Mouse (Mus musculus): ENCODE measurements at regions not wholly inside any gene's neighbourhood (a gene's known extent, or its start where the extent isn't known, plus 50 kb on each side); places are given as distances from the start of the nearest gene placed in this dataset.

DNA sequence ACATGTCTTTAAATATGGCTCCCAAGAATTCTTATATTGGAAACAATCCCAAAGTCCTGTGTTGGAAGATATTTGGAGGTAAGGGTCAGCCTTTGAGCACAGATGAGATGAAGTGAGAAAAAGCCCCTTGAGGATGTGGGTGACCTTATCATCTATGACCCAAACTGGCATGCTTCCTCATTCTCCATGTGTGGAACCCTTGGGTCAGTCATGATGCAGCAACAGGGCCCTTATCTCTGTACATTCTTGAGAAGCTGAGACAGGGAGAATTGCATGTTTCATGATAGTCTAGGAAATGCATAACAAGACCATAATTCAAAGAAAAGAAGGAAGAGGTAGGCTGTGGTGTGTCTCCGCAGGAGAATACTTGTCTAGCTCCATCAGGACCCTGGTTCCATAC, 621.8 kb upstream of the Adam5 start:
- H3K4me1 ChIP-seq (ENCODE audit: control insufficient read depth, insufficient read depth, low read length) = no peaks in the 10 kb centered on the region; the same call in 1 of the 2 replicates
- no peak for TF ChIP-seq CTCF (IDR thresholded peaks at IDR 0.05; ENCODE audit: borderline replicate concordance, insufficient read depth, low read depth, low read length)
- no peak for TF ChIP-seq POLR2A (IDR thresholded peaks at IDR 0.05; ENCODE audit: borderline replicate concordance, insufficient read depth, low read length)
- no peaks in the 10 kb centered on the region for H3K27me3 ChIP-seq (ENCODE audit: control insufficient read depth, insufficient read depth, low read length)
- no peak overlapping the region for H3K4me3 ChIP-seq (replicated peaks; ENCODE audit: insufficient read depth, low read depth, low read length)
- DNase-seq = no peak
- no peak overlapping the region for H3K27ac ChIP-seq (ENCODE audit: insufficient read depth, low read length)
- WGBS = 96% methylated on average over 1 of the region's 1 CpGs

DNA sequence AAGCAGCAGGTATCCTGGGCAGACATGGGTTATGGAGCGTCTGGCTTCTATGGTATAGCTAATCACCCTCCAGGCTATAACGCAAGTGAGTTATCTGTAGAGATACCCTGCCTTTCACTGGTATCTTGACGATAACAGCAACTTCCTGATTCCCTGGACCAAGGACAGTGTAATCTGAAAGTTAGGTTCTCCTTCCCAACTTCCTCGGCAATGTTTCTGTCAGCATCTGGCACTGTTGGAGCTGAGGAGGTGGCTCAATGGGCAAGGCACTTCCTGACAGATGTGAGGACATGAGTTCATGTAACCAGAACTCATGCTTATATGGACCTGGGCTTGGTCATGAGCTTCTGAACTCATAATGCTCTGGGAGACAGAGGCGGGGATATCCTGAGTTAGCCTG, 620.9 kb upstream of the Adam5 start:
- no peak for DNase-seq

DNA sequence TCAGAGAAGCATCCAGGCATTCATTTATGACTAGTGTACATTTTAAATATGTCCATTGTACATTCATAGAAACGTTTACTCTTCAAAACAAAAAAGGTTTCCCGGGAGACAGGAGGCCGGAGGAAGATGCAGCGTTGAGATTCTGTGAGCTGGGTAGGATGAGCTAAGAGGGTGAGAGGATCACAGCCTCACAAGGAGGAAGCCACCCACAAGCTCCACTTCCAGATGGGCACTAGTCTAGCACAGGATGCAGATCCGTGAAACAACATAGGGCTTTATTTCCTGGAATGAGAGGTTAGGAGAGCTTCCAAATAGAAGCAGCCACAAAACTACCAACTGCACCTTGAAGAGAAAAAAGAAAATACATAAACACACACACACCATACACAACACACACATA, 619.4 kb upstream of the Adam5 start:
- 61% methylated on average over 5 of the region's 5 CpGs for WGBS
- DNase-seq = no peak

More for the DNA sequence above, 620.9 kb upstream of the Adam5 start:
- H3K4me1 ChIP-seq (ENCODE audit: control insufficient read depth, insufficient read depth, low read length) = peaks cover 7% of the 10 kb centered on the region
- H3K27ac ChIP-seq (ENCODE audit: insufficient read depth, low read length) = no peak overlapping the region
- WGBS = 84% methylated on average over 5 of the region's 5 CpGs
- no peaks in the 10 kb centered on the region for H3K27me3 ChIP-seq (ENCODE audit: control insufficient read depth, insufficient read depth, low read length)
- no peak overlapping the region for H3K4me3 ChIP-seq (replicated peaks; ENCODE audit: insufficient read depth, low read depth, low read length)
- TF ChIP-seq CTCF (IDR thresholded peaks at IDR 0.05; ENCODE audit: borderline replicate concordance, insufficient read depth, low read depth, low read length) = no peak
- TF ChIP-seq POLR2A (IDR thresholded peaks at IDR 0.05; ENCODE audit: borderline replicate concordance, insufficient read depth, low read length) = no peak

DNA sequence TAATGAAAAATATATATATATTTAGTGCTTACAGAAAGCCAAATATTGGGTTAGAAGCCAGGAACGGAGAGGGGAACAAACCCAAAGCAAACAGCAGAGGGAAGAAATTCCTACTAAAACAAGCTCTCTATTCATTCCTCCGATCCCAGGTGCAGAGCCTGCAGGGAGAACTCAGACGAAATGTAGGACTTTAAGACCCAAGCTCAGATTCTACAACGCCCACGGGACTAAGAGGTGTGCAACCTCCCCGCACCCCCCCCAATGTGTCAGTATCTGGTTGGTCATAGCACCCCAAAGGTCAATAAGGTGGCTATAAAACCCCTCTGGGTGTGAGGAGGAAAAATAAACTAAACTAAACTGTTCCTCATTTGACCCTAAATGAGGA, 616.9 kb upstream of the Adam5 start:
- Histone ChIP-seq H3K4me3 (replicated peaks; ENCODE audit: insufficient read depth, low read depth, low read length) (no peak overlapping the region), H3K4me1 (ENCODE audit: control insufficient read depth, insufficient read depth, low read length) (peaks cover 10% of the 10 kb centered on the region), H3K27ac (ENCODE audit: insufficient read depth, low read length) (peak overlapping the region; percentile 53), H3K27me3 (ENCODE audit: control insufficient read depth, insufficient read depth, low read length) (no peaks in the 10 kb centered on the region)
- DNase-seq = no peak
- 52% methylated on average over 6 of the region's 6 CpGs for WGBS
- TF ChIP-seq POLR2A (IDR thresholded peaks at IDR 0.05; ENCODE audit: borderline replicate concordance, insufficient read depth, low read length) (no peak), CTCF (IDR thresholded peaks at IDR 0.05; ENCODE audit: borderline replicate concordance, insufficient read depth, low read depth, low read length) (no peak)

More for the DNA sequence above, 619.4 kb upstream of the Adam5 start:
- Histone ChIP-seq H3K27ac (ENCODE audit: insufficient read depth, low read length) (no peak overlapping the region), H3K27me3 (ENCODE audit: control insufficient read depth, insufficient read depth, low read length) (no peaks in the 10 kb centered on the region), H3K4me3 (replicated peaks; ENCODE audit: insufficient read depth, low read depth, low read length) (no peak overlapping the region), H3K4me1 (ENCODE audit: control insufficient read depth, insufficient read depth, low read length) (peaks cover 10% of the 10 kb centered on the region)
- TF ChIP-seq CTCF (IDR thresholded peaks at IDR 0.05; ENCODE audit: borderline replicate concordance, insufficient read depth, low read depth, low read length) (no peak), POLR2A (IDR thresholded peaks at IDR 0.05; ENCODE audit: borderline replicate concordance, insufficient read depth, low read length) (no peak)

DNA sequence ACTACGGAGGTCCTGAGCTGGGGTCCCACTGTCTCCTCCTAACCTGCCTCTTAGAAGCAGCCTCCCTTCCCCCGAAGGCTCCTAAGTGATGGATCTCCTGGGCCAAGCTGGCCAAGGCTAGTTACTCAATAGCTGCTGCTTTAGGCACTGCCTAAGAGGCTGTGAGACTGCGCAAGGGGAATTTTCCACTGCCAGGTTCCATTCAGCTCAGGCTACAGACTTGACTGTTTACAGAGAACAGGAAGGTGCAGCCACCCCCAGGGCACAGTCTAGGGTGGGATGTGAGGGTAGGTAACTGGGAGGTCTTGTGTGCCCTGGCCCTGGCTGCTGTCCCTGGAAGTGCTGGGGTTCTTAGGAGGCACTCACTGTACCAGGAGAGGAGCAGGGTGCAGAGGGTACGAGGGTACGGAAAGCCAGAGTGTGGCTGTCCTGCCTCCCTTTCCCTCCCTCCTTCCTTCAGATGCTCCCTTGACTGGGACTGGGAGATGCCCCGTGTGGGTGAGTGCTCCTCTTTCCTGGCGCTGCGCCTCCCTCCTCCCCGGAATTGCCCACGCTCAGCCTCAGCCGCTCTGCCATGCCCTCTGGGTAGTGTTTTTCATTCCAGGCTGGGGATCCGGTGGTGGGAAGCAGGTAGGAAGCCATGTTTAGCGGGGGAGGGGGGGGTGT, 616.4 kb upstream of the Adam5 start:
- Histone ChIP-seq H3K27ac (ENCODE audit: insufficient read depth, low read length) (peak overlapping the region; percentile 97), H3K27me3 (ENCODE audit: control insufficient read depth, insufficient read depth, low read length) (no peaks in the 10 kb centered on the region), H3K4me3 (replicated peaks; ENCODE audit: insufficient read depth, low read depth, low read length) (peak overlapping the region; percentile 29), H3K4me1 (ENCODE audit: control insufficient read depth, insufficient read depth, low read length) (peaks cover 10% of the 10 kb centered on the region)
- WGBS = 19% methylated on average over 13 of the region's 13 CpGs
- peak; percentile 79 to 84 for DNase-seq
- TF ChIP-seq CTCF (IDR thresholded peaks at IDR 0.05; ENCODE audit: borderline replicate concordance, insufficient read depth, low read depth, low read length) (no peak), POLR2A (IDR thresholded peaks at IDR 0.05; ENCODE audit: borderline replicate concordance, insufficient read depth, low read length) (peak; percentile 63; the same call in 1 of the 2 replicates)

DNA sequence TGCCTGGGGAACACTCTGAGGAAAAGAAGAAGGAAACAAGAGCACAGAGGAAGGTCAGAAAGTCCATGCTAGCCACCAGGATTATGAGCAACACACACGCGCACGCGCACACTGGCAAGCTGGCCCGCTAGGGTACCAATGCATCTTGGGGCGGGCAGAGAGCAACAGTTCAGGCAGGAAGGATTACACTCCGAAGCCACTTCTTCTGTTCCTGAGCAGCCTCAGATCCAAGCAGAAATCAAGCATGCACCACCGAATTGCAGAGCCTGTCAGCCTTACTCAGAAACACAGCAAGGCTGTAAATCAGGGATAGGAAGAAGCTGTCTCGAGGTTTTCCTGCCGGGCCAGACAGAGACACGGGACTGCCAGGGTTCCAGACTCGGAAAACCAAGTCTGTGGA, 615.8 kb upstream of the Adam5 start:
- WGBS = 70% methylated on average over 12 of the region's 12 CpGs
- peak overlapping the region; percentile 97 for H3K27ac ChIP-seq (ENCODE audit: insufficient read depth, low read length)
- DNase-seq = no peak

DNA sequence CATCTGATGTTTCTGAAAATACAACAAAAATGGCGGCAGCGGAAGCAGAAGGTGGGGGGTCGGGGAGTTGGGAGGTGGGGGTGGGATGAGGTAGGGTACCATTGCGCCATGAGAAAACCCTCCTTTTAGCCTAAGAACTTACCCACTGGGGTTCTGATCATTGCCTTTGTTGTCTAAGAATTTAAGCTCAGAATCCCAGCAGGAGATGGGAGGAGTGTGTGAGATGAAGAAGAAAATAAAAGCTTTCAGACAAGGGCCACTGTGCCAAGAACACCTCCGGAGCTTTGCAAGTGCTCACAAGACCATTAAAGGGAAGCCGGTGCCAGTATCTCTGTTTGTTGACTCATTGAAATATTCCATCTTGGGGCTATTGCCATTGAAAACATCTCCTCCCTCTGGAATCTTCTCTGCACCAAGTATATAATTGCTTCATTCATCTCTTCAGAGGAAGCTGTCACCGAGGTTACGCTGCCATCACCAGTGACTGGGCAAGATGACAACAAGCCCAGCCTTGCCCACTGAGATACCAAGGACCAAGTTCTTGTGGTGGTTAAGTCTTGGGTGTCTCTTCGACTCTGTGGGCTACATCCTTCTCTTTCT, 614.0 kb upstream of the Adam5 start:
- Histone ChIP-seq H3K4me1 (ENCODE audit: control insufficient read depth, insufficient read depth, low read length) (peaks cover 10% of the 10 kb centered on the region), H3K27me3 (ENCODE audit: control insufficient read depth, insufficient read depth, low read length) (no peaks in the 10 kb centered on the region), H3K27ac (ENCODE audit: insufficient read depth, low read length) (no peak overlapping the region), H3K4me3 (replicated peaks; ENCODE audit: insufficient read depth, low read depth, low read length) (no peak overlapping the region)
- no peak for TF ChIP-seq CTCF (IDR thresholded peaks at IDR 0.05; ENCODE audit: borderline replicate concordance, insufficient read depth, low read depth, low read length)
- no peak for TF ChIP-seq POLR2A (IDR thresholded peaks at IDR 0.05; ENCODE audit: borderline replicate concordance, insufficient read depth, low read length)
- WGBS = 73% methylated on average over 9 of the region's 9 CpGs
- DNase-seq = no peak

More for the DNA sequence above, 615.8 kb upstream of the Adam5 start:
- peaks cover 10% of the 10 kb centered on the region for H3K4me1 ChIP-seq (ENCODE audit: control insufficient read depth, insufficient read depth, low read length)
- no peak for TF ChIP-seq POLR2A (IDR thresholded peaks at IDR 0.05; ENCODE audit: borderline replicate concordance, insufficient read depth, low read length)
- no peak for TF ChIP-seq CTCF (IDR thresholded peaks at IDR 0.05; ENCODE audit: borderline replicate concordance, insufficient read depth, low read depth, low read length)
- no peaks in the 10 kb centered on the region for H3K27me3 ChIP-seq (ENCODE audit: control insufficient read depth, insufficient read depth, low read length)
- H3K4me3 ChIP-seq (replicated peaks; ENCODE audit: insufficient read depth, low read depth, low read length) = no peak overlapping the region

DNA sequence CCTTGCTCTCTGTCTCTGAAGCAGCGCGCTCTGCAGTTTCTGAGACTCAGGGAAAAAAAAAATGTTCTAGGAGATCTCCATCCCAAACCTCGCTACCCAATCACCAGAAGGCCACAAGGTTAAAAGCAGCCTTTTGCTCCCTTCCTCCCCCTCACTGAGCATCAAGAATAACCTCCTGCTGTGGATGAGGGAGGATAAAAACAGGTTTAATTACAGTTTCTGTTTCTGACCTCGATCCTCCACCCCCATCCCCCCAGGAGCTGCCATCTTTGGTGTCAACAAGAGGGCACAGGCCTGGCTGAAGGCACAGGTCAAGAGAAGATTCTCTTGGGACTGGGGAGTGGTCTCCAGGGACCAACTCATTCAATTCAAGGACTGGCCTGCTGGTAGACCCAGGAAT, 613.0 kb upstream of the Adam5 start:
- WGBS = 74% methylated on average over 4 of the region's 4 CpGs
- Histone ChIP-seq H3K27ac (ENCODE audit: insufficient read depth, low read length) (no peak overlapping the region), H3K4me3 (replicated peaks; ENCODE audit: insufficient read depth, low read depth, low read length) (no peak overlapping the region), H3K4me1 (ENCODE audit: control insufficient read depth, insufficient read depth, low read length) (peaks cover 10% of the 10 kb centered on the region), H3K27me3 (ENCODE audit: control insufficient read depth, insufficient read depth, low read length) (no peaks in the 10 kb centered on the region)
- no peak for DNase-seq
- no peak for TF ChIP-seq POLR2A (IDR thresholded peaks at IDR 0.05; ENCODE audit: borderline replicate concordance, insufficient read depth, low read length)
- no peak for TF ChIP-seq CTCF (IDR thresholded peaks at IDR 0.05; ENCODE audit: borderline replicate concordance, insufficient read depth, low read depth, low read length)
